Mouse (Mus musculus) cerebellum, adult 9-11 months (tissue): ENCODE measurements around the gene Gm10447.

Source experiments
- DNase-seq: peaks from one replicate; pipeline ENCODE4 v3.0.0; 2022

Gm10447 gene

GRCm38 (mm10) chr11:53478383-53479170 is 21.7 kb upstream of the Gm10447 start:
- DNase-seq, result peak; percentile 71

DNA sequence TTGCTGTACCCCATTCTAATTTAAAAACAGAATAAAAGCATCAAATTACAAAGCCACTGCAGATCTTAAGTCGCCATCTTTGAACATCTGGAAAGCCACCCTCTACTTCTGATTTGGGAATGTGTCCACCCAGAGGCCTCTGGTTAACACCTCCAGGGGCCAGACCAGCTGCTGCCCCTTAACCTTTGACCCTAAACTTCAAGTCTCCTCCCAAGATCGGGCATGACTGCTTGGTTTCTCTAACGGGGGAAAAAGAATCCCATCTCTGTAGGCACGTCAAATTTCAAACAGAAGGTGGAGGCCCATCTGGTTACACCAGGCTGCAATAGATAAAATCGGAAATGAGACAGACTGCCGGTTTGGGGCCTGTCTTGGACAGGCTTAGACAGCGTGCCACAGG is 20.9 kb upstream of the Gm10447 start:
- DNase-seq, result no peak

DNA sequence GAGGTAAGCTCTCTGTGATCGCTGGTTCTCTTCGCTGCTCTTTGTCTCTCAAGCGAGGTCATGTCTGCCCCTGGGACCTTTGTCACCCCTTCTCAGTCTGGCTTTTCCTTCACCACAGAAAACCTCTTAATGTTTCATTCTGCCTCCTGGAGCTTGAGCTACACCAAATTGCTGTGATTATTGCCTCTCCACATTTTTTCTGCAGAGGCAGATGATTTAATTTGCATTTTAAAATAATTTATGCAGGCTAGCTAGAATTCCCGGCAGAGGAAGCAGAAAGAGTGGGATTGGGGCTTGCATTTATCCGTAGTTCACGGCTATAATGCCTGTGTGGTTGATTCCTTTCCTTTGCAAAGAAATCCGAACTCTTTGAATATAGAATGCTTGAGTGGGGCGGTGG is 18.7 kb upstream of the Gm10447 start:
- no peak for DNase-seq

DNA sequence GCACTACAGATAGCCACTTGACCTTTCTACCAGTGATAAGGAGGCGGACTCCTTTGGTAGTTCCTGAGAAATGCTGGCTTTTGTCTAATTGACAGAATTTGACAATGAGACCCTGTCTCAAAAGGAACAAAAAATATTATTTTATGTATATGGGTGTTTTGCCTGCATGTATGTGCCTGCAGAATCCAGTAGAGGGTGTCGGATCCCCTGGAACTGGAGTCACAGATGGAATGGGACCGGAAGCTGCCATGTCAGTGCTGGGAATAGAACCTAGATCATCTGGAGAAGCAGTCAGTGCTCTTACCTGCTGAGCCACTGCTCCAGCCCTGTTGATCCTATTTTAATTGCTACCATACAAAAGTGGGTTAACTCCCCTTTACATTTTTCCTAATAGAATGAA is 15.8 kb upstream of the Gm10447 start:
- no peak for DNase-seq

GRCm38 (mm10) chr11:53469968-53470695 is 13.2 kb upstream of the Gm10447 start, which contains the start of gene Gm9837:
TSS of gene Gm9837 (minus strand) at chr11:53470479.
- DNase-seq, result peak; percentile 93

- DNase-seq, result no peak
These were observed 12.5 kb upstream of the Gm10447 start for GRCm38 (mm10) chr11:53469294-53469967.

DNA sequence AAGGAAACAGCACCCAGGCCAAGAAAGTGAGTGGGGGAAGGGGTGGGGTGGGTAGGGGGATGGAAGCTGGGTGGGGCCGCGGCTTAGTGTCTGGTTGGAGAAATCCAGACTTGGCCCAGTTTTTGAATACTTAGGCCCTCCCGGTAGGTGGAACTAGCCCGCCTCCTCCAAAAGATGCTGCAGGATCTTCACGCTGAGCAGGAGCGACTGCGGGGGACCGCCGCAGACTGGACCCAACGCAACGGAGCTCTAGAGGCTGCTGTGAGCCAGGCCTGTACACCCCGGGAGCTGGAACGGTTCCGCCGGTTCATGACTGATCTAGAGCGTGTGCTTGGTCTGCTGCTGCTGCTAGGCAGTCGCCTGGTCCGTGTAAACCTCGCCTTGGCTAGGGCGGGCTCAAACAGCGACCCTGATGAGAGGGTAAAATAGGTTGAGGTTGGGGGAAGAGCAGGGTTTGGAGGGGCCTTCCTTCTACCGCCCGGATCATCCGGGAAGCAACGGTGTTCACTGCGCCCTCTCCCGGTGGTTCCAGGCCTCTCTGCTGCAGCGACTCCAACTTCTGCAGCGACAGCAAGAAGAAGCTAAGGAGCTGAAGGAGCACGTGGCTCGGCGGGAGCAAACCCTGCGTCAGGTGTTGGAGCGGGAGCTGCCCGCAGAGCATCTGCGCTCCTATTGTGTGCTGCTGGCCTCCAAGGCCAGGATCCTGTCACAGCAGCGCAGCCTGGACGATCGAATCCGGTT is 9.5 kb upstream of the Gm10447 start:
- peak; percentile 90 for DNase-seq

GRCm38 (mm10) chr11:53463551-53464424 is 6.9 kb upstream of the Gm10447 start:
- DNase-seq, result no peak

DNA sequence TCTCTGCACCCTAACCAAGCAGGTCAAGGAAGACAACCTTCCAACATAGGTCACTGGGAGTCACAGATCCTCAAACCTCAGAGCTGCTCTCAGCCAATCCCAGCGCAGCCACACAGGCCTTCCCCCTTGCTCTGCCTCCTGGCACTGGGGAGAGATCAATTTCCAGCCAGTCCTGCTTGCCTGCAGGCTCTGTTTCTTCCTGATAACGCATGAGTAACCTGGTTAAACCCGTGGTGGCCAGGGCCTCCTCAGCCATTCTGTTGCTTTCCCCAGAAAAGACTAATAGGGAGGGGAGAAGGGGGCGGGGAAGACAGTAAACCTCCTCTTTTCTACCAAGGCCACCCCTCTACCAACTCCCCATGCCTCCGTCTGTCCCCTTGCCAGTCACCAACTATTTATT is 4.8 kb upstream of the Gm10447 start:
- no peak for DNase-seq

GRCm38 (mm10) chr11:53460192-53460591 is 3.3 kb upstream of the Gm10447 start:
- no peak for DNase-seq

GRCm38 (mm10) chr11:53458996-53459395 is 2.1 kb upstream of the Gm10447 start:
- no peak for DNase-seq

DNA sequence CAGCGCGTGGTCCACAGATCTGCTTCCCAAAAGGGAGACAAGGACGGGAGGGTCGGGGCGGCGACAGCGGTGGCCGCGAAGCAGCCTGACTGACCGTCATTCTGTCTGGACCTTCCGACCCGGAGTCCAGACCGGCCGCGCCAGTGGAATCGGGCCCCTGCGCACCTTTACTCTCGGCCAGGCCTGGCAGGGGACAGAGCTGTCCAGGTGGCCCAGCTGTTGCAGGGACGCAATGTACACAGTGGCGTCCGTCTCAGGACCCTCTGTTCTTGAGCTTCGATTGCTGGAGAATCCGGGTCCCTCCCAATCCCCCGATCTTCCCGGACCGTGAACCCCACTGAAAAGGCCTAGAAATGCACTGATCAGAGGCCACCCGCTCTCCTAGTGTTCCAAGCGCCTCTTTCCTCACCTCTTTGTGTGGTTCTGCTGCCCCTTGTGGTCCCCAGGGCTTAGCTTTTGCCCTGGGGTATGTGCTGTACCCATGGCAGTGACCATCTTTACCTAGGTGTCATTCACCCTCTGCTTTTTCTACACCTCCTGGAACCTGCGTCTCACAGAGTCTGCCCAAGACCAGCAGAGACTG is 553 bp upstream of the Gm10447 start:
- no peak for DNase-seq

- DNase-seq, result no peak
These were observed 3.9 kb downstream of the Gm10447 start for GRCm38 (mm10) chr11:53453031-53453430.

DNA sequence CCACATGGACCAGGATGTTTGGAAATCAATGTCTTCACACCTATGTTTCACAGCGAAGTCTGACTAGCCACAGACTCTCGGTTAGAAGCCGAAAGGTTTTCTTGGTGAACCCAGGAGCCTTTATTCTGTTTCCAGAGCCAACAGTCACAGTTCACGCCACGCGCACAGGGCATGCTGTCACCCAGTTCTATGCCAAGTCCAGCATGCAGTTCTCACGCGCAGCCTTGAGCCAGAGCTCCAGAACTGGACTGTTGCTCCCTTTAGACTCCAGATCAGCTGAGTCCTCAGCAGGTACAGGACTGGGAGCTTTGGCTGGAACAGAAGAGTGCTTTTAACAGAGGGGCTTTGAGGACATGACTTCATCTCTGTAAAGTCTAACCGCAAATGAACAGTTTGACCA is 4.5 kb downstream of the Gm10447 start:
- peak; percentile 67 for DNase-seq

GRCm38 (mm10) chr11:53451361-53451760 is 5.5 kb downstream of the Gm10447 start:
- no peak for DNase-seq

DNA sequence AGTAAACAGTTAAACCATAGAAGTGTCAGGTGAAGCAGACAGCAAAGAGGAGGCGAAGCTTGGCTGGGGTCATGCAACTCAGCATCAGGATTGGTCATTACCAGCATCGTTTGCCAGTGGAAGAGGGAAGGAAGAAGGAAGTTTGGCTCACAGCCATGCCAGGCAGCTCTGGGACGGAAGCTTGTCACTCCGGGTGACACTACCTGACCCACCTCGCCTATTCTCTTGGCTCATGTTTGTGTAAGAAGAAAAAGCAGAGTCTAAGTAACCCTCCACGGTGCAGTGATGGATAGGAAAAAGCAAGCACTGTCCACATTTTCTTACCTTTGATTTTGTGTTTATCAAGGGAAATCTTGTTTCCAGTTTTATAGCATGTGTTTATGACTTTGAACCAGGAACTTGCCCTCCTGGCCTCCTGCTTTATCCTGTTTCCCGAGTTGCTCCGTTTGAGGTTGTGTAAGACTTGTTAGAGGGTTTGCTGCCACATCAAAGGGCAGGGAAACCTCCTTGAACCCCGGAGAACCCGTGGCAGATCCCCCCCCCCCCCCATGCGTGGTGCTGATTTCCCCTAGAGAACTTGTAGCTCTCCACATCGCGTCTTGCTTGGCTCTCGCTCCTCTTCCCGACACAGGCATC is 6.7 kb downstream of the Gm10447 start:
- no peak for DNase-seq

GRCm38 (mm10) chr11:53448529-53448928 is 8.4 kb downstream of the Gm10447 start:
- DNase-seq, result peak; percentile 91

DNA sequence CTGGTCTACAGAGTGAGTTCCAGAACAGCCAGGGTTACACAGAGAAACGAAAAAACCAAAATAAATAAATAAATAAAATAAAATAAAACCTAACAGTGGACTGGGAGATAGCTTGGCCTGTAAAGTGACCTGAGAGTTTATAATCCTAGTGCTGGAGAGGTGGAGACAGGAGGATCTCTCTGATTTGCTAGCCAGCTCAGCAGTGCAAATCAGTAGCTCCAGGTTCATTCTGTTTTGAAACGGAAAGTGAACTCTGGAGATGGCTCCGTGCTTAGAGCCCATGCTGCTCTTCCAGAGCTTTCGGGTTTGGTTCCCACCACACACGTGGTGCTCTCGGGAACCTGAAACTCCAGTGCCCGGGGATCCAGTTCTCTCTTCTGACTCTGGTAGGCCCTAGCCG is 8.9 kb downstream of the Gm10447 start:
- no peak for DNase-seq

GRCm38 (mm10) chr11:53446183-53446582 is 10.7 kb downstream of the Gm10447 start:
- DNase-seq, result no peak

DNA sequence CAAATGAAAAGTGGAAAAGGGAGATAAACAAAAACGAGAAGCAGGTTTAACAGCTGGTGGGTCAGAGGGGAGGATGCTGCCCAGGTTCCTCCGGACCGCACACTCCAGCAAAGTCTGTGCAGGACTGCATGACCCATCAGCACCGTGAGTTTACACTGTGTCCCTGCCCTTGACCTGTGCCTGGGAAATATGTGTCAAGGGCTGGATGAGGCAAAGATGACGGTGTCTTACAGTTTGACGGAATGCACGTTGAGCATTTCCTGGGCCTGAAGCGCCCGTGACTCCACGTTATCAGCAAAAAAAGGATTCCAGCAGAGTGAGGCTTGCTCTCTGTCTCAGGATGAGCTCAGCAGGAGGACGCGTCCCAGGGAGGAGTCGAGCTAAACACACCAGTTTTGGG is 11.3 kb downstream of the Gm10447 start:
- no peak for DNase-seq

GRCm38 (mm10) chr11:53443861-53444260 is 13.0 kb downstream of the Gm10447 start:
- no peak for DNase-seq
